Mouse (Mus musculus) liver, embryonic 16.5 days (tissue): Measurements from ENCODE around the gene Gm42906. TPM values are rescaled to one million over a fixed set of nuclear protein-coding genes. Genes with fewer than 3 reads are reported as not detected.

ENCODE experiments used
- ATAC-seq: fragments of 200-750 bp; cut with Nextera tagmentation; 2 replicates; pipeline ENCODE4 v1.8.0; 2017; ENCODE audit warnings: low read depth, mild to moderate bottlenecking, moderate number of reproducible peaks, moderate library complexity
- H3K27ac ChIP-seq: fragments of 300-500 bp; sonication (generic); 2 replicates; pipeline ENCODE4 v1.5.1; 2014; ENCODE audit warnings: mild to moderate bottlenecking, low read length
- H3K27me3 ChIP-seq: fragments of 300-500 bp; sonication (generic); 2 replicates; pipeline ENCODE4 v1.6.1; 2014; ENCODE audit warnings: low read depth, low read length, mixed read lengths; ENCODE audit not compliant: control insufficient read depth, insufficient read depth
- H3K36me3 ChIP-seq: fragments of 300-500 bp; sonication (generic); 2 replicates; pipeline ENCODE4 v1.6.1; 2014; ENCODE audit warnings: mild to moderate bottlenecking; ENCODE audit not compliant: control insufficient read depth, insufficient read depth
- H3K4me1 ChIP-seq: fragments of 300-500 bp; sonication (generic); 2 replicates; pipeline ENCODE4 v1.6.1; 2014; ENCODE audit warnings: low read depth, low read length, mixed read lengths; ENCODE audit not compliant: control insufficient read depth
- H3K4me2 ChIP-seq: fragments of 300-500 bp; sonication (generic); 2 replicates; pipeline ENCODE4 v1.6.1; 2014; ENCODE audit warnings: low read depth, low read length, mixed read lengths
- H3K4me3 ChIP-seq: fragments of 300-500 bp; sonication (generic); 2 replicates; pipeline ENCODE4 v1.5.1; 2014; ENCODE audit warnings: low read depth, mild to moderate bottlenecking, low read length
- H3K9ac ChIP-seq: fragments of 300-500 bp; sonication (generic); 2 replicates; pipeline ENCODE4 v1.6.1; 2014; ENCODE audit warnings: low read depth, low read length
- H3K9me3 ChIP-seq: fragments of 300-500 bp; sonication (generic); replicated peaks from 2 replicates; pipeline ENCODE4 v1.6.1; 2016; ENCODE audit warnings: low read length; ENCODE audit not compliant: control insufficient read depth
- WGBS: fragments of 180-500 bp; shearing (Covaris S2); extraction: QIAGEN DNeasy Blood & Tissue Kit; methylation state at CpG from one replicate; pipeline ENCODE4 v1.1.7; 2014; ENCODE audit not compliant: insufficient replicate concordance; 5-methylcytosine and 5-hydroxymethylcytosine counted together
- polyA plus RNA-seq: library from polyadenylated mRNA; unstranded; fragments of >200 nt; fragmentation: Nextera tagmentation; extraction: Ambion mirVana; gene quantifications from 2 replicates; pipeline ENCODE4 v1.2.1, GENCODE M21; 2015

Gm42906 gene
- polyA plus RNA-seq, 1 experiment from 2014 or later, result not detected

GRCm38 (mm10) chr5:151074282-151074681 is 353.7 kb downstream of the Gm42906 start:
- H3K4me2 ChIP-seq, result no peak overlapping the region
- H3K9me3 ChIP-seq, result no peaks in the 10 kb centered on the region; the same call in 1 of the 2 replicates
- no peaks in the 10 kb centered on the region for H3K27me3 ChIP-seq
- 65% methylated on average over 4 of the region's 4 CpGs for WGBS
- no peaks in the 10 kb centered on the region for H3K36me3 ChIP-seq
- H3K9ac ChIP-seq, result no peak overlapping the region
- H3K4me3 ChIP-seq, result no peak overlapping the region
- ATAC-seq, result no peak
- H3K27ac ChIP-seq, result no peak overlapping the region
- no peaks in the 10 kb centered on the region for H3K4me1 ChIP-seq

GRCm38 (mm10) chr5:151071430-151071829 is 356.5 kb downstream of the Gm42906 start:
- Histone ChIP-seq H3K9ac (no peak overlapping the region), H3K4me2 (no peak overlapping the region), H3K27me3 (no peaks in the 10 kb centered on the region), H3K36me3 (no peaks in the 10 kb centered on the region), H3K4me1 (no peaks in the 10 kb centered on the region), H3K27ac (no peak overlapping the region), H3K9me3 (no peaks in the 10 kb centered on the region), H3K4me3 (no peak overlapping the region)
- 45% methylated on average over 6 of the region's 6 CpGs for WGBS
- no peak for ATAC-seq

- Histone ChIP-seq H3K4me2 (no peak overlapping the region), H3K27ac (no peak overlapping the region), H3K4me1 (no peaks in the 10 kb centered on the region), H3K9me3 (no peaks in the 10 kb centered on the region), H3K4me3 (no peak overlapping the region), H3K9ac (no peak overlapping the region), H3K36me3 (no peaks in the 10 kb centered on the region), H3K27me3 (no peaks in the 10 kb centered on the region)
- WGBS, result 60% methylated on average over 6 of the region's 6 CpGs
- ATAC-seq, result no peak
Measured at GRCm38 (mm10) chr5:151070896-151071295, 357.1 kb downstream of the Gm42906 start.

GRCm38 (mm10) chr5:151069569-151069968 is 358.4 kb downstream of the Gm42906 start:
- H3K27ac ChIP-seq, result no peak overlapping the region
- H3K27me3 ChIP-seq, result no peaks in the 10 kb centered on the region
- ATAC-seq, result no peak
- H3K4me3 ChIP-seq, result no peak overlapping the region
- no peak overlapping the region for H3K9ac ChIP-seq
- H3K36me3 ChIP-seq, result no peaks in the 10 kb centered on the region
- H3K9me3 ChIP-seq, result no peaks in the 10 kb centered on the region
- 58% methylated on average over 2 of the region's 2 CpGs for WGBS
- no peak overlapping the region for H3K4me2 ChIP-seq
- no peaks in the 10 kb centered on the region for H3K4me1 ChIP-seq

GRCm38 (mm10) chr5:151066016-151066415 is 361.9 kb downstream of the Gm42906 start:
- Histone ChIP-seq H3K4me3 (no peak overlapping the region), H3K36me3 (peaks cover 16% of the 10 kb centered on the region), H3K9ac (no peak overlapping the region), H3K4me1 (no peaks in the 10 kb centered on the region), H3K27me3 (no peaks in the 10 kb centered on the region), H3K4me2 (no peak overlapping the region), H3K27ac (no peak overlapping the region), H3K9me3 (peaks cover 4% of the 10 kb centered on the region; the same call in 1 of the 2 replicates)
- ATAC-seq, result no peak
- 64% methylated on average over 5 of the region's 5 CpGs for WGBS

- Histone ChIP-seq H3K4me3 (no peak overlapping the region), H3K4me1 (no peaks in the 10 kb centered on the region), H3K27ac (no peak overlapping the region), H3K4me2 (no peak overlapping the region), H3K36me3 (peaks cover 16% of the 10 kb centered on the region), H3K9me3 (peaks cover 4% of the 10 kb centered on the region; the same call in 1 of the 2 replicates), H3K9ac (no peak overlapping the region), H3K27me3 (no peaks in the 10 kb centered on the region)
- 55% methylated on average over 1 of the region's 1 CpGs for WGBS
- no peak for ATAC-seq
Measured at GRCm38 (mm10) chr5:151065228-151065627, 362.7 kb downstream of the Gm42906 start.

GRCm38 (mm10) chr5:151061942-151062341 is 366.0 kb downstream of the Gm42906 start:
- ATAC-seq, result no peak
- H3K4me3 ChIP-seq, result no peak overlapping the region
- H3K4me2 ChIP-seq, result no peak overlapping the region
- no peaks in the 10 kb centered on the region for H3K27me3 ChIP-seq
- H3K9ac ChIP-seq, result no peak overlapping the region
- no peaks in the 10 kb centered on the region for H3K4me1 ChIP-seq
- peaks cover 4% of the 10 kb centered on the region; the same call in 1 of the 2 replicates for H3K9me3 ChIP-seq
- no peak overlapping the region for H3K27ac ChIP-seq
- peaks cover 16% of the 10 kb centered on the region for H3K36me3 ChIP-seq
- WGBS, result 82% methylated on average over 2 of the region's 2 CpGs

- no peak overlapping the region for H3K4me2 ChIP-seq
- H3K4me3 ChIP-seq, result no peak overlapping the region
- no peaks in the 10 kb centered on the region for H3K27me3 ChIP-seq
- peaks cover 4% of the 10 kb centered on the region; the same call in 1 of the 2 replicates for H3K9me3 ChIP-seq
- H3K27ac ChIP-seq, result no peak overlapping the region
- WGBS, result 81% methylated on average over 12 of the region's 12 CpGs
- H3K36me3 ChIP-seq, result peaks cover 16% of the 10 kb centered on the region
- no peak for ATAC-seq
- no peak overlapping the region for H3K9ac ChIP-seq
- no peaks in the 10 kb centered on the region for H3K4me1 ChIP-seq
Measured at GRCm38 (mm10) chr5:151060476-151060875, 367.5 kb downstream of the Gm42906 start.

GRCm38 (mm10) chr5:151059772-151060171 is 368.2 kb downstream of the Gm42906 start:
- no peak overlapping the region for H3K4me3 ChIP-seq
- H3K4me1 ChIP-seq, result no peaks in the 10 kb centered on the region
- no peaks in the 10 kb centered on the region for H3K27me3 ChIP-seq
- no peak overlapping the region for H3K4me2 ChIP-seq
- H3K27ac ChIP-seq, result no peak overlapping the region
- H3K9ac ChIP-seq, result no peak overlapping the region
- H3K36me3 ChIP-seq, result peaks cover 16% of the 10 kb centered on the region
- H3K9me3 ChIP-seq, result peaks cover 4% of the 10 kb centered on the region; the same call in 1 of the 2 replicates
- 61% methylated on average over 5 of the region's 5 CpGs for WGBS
- ATAC-seq, result no peak
